ENCODE assay signal across 20 mouse cellular contexts in genomic region chr16:24576999-24577398, GRCm38 (mm10).
DNase-seq lines count a peak whose midpoint lies in the region; ATAC-seq lines count a peak whose summit lies in the region.
"Had no signal": no experiment of that assay in that cellular context is flagged by ENCODE, and none has a peak within 500 bp of the region (broad histone marks: within the 10 kb centered on the region; RNA-seq: fewer than 3 reads in every experiment).

No protein-coding gene starts in this region.

- 0 out of 2 replicates have a peak overlapping the region, but pooled peaks have one; percentile 13 for H3K27ac ChIP-seq in neural tube, embryonic 15.5 days (replicated peaks)
- no peak overlapping the region for H3K27ac ChIP-seq in hindbrain, embryonic 16.5 days (ENCODE audit: low read depth, low read length)
- H3K27ac ChIP-seq: embryonic facial prominence, embryonic 15.5 days; forebrain, embryonic 15.5 days; hindbrain, embryonic 15.5 days had no signal

- H3K4me3 ChIP-seq in neural tube, embryonic 15.5 days (replicated peaks) = no peak overlapping the region
- no peak overlapping the region for H3K4me3 ChIP-seq in hindbrain, embryonic 16.5 days (ENCODE audit: low read length)
- H3K4me3 ChIP-seq: embryonic facial prominence, embryonic 15.5 days; erythroblast, embryonic 14.5 days; forebrain, embryonic 15.5 days; heart, embryonic 12.5 days; hindbrain, embryonic 15.5 days had no signal

- ATAC-seq in neural tube, embryonic 15.5 days (ENCODE audit: low FRiP score) = no peak
- no peak for ATAC-seq in hindbrain, embryonic 16.5 days
- ATAC-seq: CD4-positive, CD25-positive, alpha-beta regulatory T cell, adult 4 months; forebrain, embryonic 15.5 days had no signal

- intact Hi-C loops in heart, postnatal 36 days (cut with DNase I) = no loop called here

- no peak overlapping the region for H3K4me2 ChIP-seq in neural tube, embryonic 15.5 days
- no peak overlapping the region for H3K4me2 ChIP-seq in hindbrain, embryonic 16.5 days (ENCODE audit: low read length)
- H3K4me2 ChIP-seq: embryonic facial prominence, embryonic 15.5 days; forebrain, embryonic 15.5 days; heart, embryonic 12.5 days; hindbrain, embryonic 15.5 days had no signal

- H3K9ac ChIP-seq in neural tube, embryonic 15.5 days (replicated peaks) = no peak overlapping the region
- no peak overlapping the region for H3K9ac ChIP-seq in hindbrain, embryonic 16.5 days (ENCODE audit: low read depth, low read length)
- H3K9ac ChIP-seq: embryonic facial prominence, embryonic 15.5 days; forebrain, embryonic 15.5 days; heart, embryonic 12.5 days; hindbrain, embryonic 15.5 days had no signal

- no peaks in the 10 kb centered on the region for H3K36me3 ChIP-seq in neural tube, embryonic 15.5 days
- no peaks in the 10 kb centered on the region for H3K36me3 ChIP-seq in hindbrain, embryonic 16.5 days (ENCODE audit: control insufficient read depth, insufficient read depth, low read length)
- H3K36me3 ChIP-seq: embryonic facial prominence, embryonic 15.5 days; forebrain, embryonic 15.5 days; G1E; heart, embryonic 12.5 days; hindbrain, embryonic 15.5 days had no signal

- peak; percentile 76 for DNase-seq in heart, adult 11 months
- DNase-seq in heart, postnatal 36 days = no peak
- DNase-seq in neural tube, embryonic 10.5 days (ENCODE audit: extremely low spot score, low spot score) = no peak
- DNase-seq in lung, postnatal 14 days = peak; percentile 29
- DNase-seq in gastrocnemius, postnatal 10 days = no peak
- DNase-seq: adrenal gland, adult 8-10 months; adrenal gland, postnatal 36 days; B cell, adult 2 months; cerebellum, adult 2 months; cerebellum, postnatal 10 days; embryo, embryonic 11 days had no signal

- H3K4me1 ChIP-seq in neural tube, embryonic 15.5 days = peaks cover 7% of the 10 kb centered on the region
- H3K4me1 ChIP-seq in hindbrain, embryonic 16.5 days (ENCODE audit: control insufficient read depth, insufficient read depth, low read depth, low read length) = no peaks in the 10 kb centered on the region
- H3K4me1 ChIP-seq: embryonic facial prominence, embryonic 15.5 days; forebrain, embryonic 15.5 days; hindbrain, embryonic 15.5 days had no signal

- H3K27me3 ChIP-seq in neural tube, embryonic 15.5 days (replicated peaks) = no peaks in the 10 kb centered on the region
- no peaks in the 10 kb centered on the region for H3K27me3 ChIP-seq in hindbrain, embryonic 16.5 days (replicated peaks; ENCODE audit: control insufficient read depth, insufficient read depth, low read length)
- H3K27me3 ChIP-seq: embryonic facial prominence, embryonic 15.5 days; forebrain, embryonic 15.5 days; heart, embryonic 12.5 days; hindbrain, embryonic 15.5 days had no signal

- 56% methylated on average over 2 of the region's 2 CpGs for WGBS in neural tube, embryonic 15.5 days
- 85% methylated on average over 2 of the region's 2 CpGs for WGBS in hindbrain, embryonic 16.5 days

- no peaks in the 10 kb centered on the region for H3K9me3 ChIP-seq in neural tube, embryonic 15.5 days (replicated peaks)
- no peaks in the 10 kb centered on the region for H3K9me3 ChIP-seq in hindbrain, embryonic 16.5 days (ENCODE audit: control insufficient read depth, low read length)
- H3K9me3 ChIP-seq: embryonic facial prominence, embryonic 15.5 days; forebrain, embryonic 15.5 days; heart, embryonic 12.5 days; hindbrain, embryonic 15.5 days had no signal

Comparison
In these comparisons a context has a peak if more than half of its experiments do, and no peak if none do; other contexts are left out.
1. DNase-seq: peak in heart, adult 11 months (single experiment) and lung, postnatal 14 days (single experiment); none in heart, postnatal 36 days (0 of 2), neural tube, embryonic 10.5 days (single experiment) and gastrocnemius, postnatal 10 days (single experiment).